Mouse (Mus musculus) small intestine, adult 2 months (tissue): ENCODE data around the gene Cyfip2.

ENCODE experiments used
- CTCF ChIP-seq: fragments of 200-500 bp; IDR thresholded peaks from 2 replicates; pipeline ENCODE4 v1.5.1; 2012; ENCODE audit warnings: low read depth, mild to moderate bottlenecking, control low read depth, inconsistent platforms, low read length, moderate library complexity, mixed read lengths; ENCODE audit not compliant: insufficient replicate concordance, insufficient read length; ENCODE audit errors: extremely low read depth
- POLR2A ChIP-seq: fragments of 200-500 bp; IDR thresholded peaks from 2 replicates; pipeline ENCODE4 v1.6.1; 2012; ENCODE audit warnings: low read depth, mild to moderate bottlenecking, control low read depth, inconsistent platforms, low read length, moderate library complexity

GRCm38 (mm10) chr11:46283800-46284199, 28.9 kb downstream of the Cyfip2 start:
- TF ChIP-seq CTCF, result no peak
- TF ChIP-seq POLR2A, result no peak
